Mouse (Mus musculus) embryonic fibroblast, embryonic 13.5 days (primary cell): ENCODE measurements around the gene Zfp503.

ENCODE experiments used
- CTCF ChIP-seq: IDR thresholded peaks from 2 replicates; pipeline ENCODE4 v1.5.1; 2011; ENCODE audit warnings: mild to moderate bottlenecking, control low read depth, low read length, moderate library complexity, borderline replicate concordance; ENCODE audit not compliant: insufficient read depth
- POLR2A ChIP-seq: IDR thresholded peaks from 2 replicates; pipeline ENCODE4 v1.6.1; 2011; ENCODE audit warnings: low read depth, mild to moderate bottlenecking, control low read depth, low read length, moderate library complexity

- TF ChIP-seq POLR2A (no peak), CTCF (no peak)
These were observed 30.8 kb upstream of the Zfp503 start for GRCm38 (mm10) chr14:22019949-22020845.
